Mouse (Mus musculus) testis, adult 2 months (tissue): ENCODE measurements around the gene Xylt2.

Experiments used
- CTCF ChIP-seq: fragments of 200-500 bp; IDR thresholded peaks from 2 replicates; pipeline ENCODE4 v1.5.1; 2012; ENCODE audit warnings: low read depth, mild to moderate bottlenecking, inconsistent platforms, low read length, moderate library complexity; ENCODE audit not compliant: control insufficient read depth, insufficient read depth, insufficient replicate concordance
- POLR2A ChIP-seq: fragments of 200-500 bp; IDR thresholded peaks from 2 replicates; pipeline ENCODE4 v1.6.1; 2012; ENCODE audit warnings: low read depth, mild to moderate bottlenecking, inconsistent platforms, low read length, moderate library complexity; ENCODE audit not compliant: control insufficient read depth

DNA sequence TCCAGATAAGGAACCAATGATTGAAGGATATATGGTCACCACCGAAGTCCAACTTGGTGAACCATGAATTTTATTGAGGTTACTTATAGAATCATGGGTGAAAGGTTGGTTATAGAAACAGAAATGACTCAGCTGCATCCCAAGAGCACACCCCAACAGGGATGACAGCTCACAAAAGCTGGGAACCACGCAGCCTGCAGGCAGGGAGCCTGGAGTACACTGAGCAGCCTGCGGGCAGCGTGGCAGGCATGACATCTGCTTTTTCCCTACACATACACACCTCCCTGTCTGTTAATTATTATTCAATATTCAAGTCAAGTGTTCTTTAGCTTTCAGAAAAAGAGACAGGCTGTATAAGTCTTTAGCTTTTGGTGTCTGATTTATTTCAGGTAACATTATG lies 62.7 kb downstream of the Xylt2 start:
- no peak for TF ChIP-seq POLR2A
- TF ChIP-seq CTCF, result no peak
